Mouse (Mus musculus): ENCODE data around the gene Larp6. TPM values are rescaled to one million over a fixed set of nuclear protein-coding genes. Genes with fewer than 3 reads are reported as not detected.
A peak's percentile ranks its signal among the peaks of the same experiment; 100 is the strongest.

Larp6 gene
- total and polyA plus RNA-seq, 2 experiments from 2014 or later, result 23.8 to 34.4 TPM

- no peak for ATAC-seq
- H3K9ac ChIP-seq, result no peak overlapping the region
- no peak for DNase-seq
- no peak overlapping the region for H3K27ac ChIP-seq (ENCODE audit: low read depth, low read length)
- no peaks in the 10 kb centered on the region for H3K4me1 ChIP-seq (ENCODE audit: insufficient read depth)
- H3K4me3 ChIP-seq (ENCODE audit: low read depth, low read length), result no peak overlapping the region
- TF ChIP-seq CTCF (IDR thresholded peaks at IDR 0.05; ENCODE audit: low read depth), result no peak
- H3K4me2 ChIP-seq (ENCODE audit: low read depth), result no peak overlapping the region
- no peaks in the 10 kb centered on the region for H3K27me3 ChIP-seq (ENCODE audit: insufficient read depth, low read length)
- no peaks in the 10 kb centered on the region for H3K9me3 ChIP-seq (ENCODE audit: low read length)
- WGBS, result 87% methylated on average over 2 of the region's 2 CpGs
- no peaks in the 10 kb centered on the region for H3K36me3 ChIP-seq (ENCODE audit: insufficient read depth)
Measured at GRCm38 (mm10) chr9:60773713-60774112, 60.9 kb downstream of the Larp6 start.

- 91% methylated on average over 9 of the region's 9 CpGs for WGBS
- no peaks in the 10 kb centered on the region for H3K27me3 ChIP-seq (ENCODE audit: insufficient read depth, low read length)
- no peak overlapping the region for H3K27ac ChIP-seq (ENCODE audit: low read depth, low read length)
- no peak overlapping the region for H3K4me2 ChIP-seq (ENCODE audit: low read depth)
- TF ChIP-seq CTCF (IDR thresholded peaks at IDR 0.05; ENCODE audit: low read depth), result no peak
- DNase-seq (no peak), ATAC-seq (no peak)
- no peak overlapping the region for H3K9ac ChIP-seq
- no peak overlapping the region for H3K4me3 ChIP-seq (ENCODE audit: low read depth, low read length)
- no peaks in the 10 kb centered on the region for H3K4me1 ChIP-seq (ENCODE audit: insufficient read depth)
- no peaks in the 10 kb centered on the region for H3K9me3 ChIP-seq (ENCODE audit: low read length)
- H3K36me3 ChIP-seq (ENCODE audit: insufficient read depth), result no peaks in the 10 kb centered on the region
Measured at GRCm38 (mm10) chr9:60776899-60777298, 64.1 kb downstream of the Larp6 start.

DNA sequence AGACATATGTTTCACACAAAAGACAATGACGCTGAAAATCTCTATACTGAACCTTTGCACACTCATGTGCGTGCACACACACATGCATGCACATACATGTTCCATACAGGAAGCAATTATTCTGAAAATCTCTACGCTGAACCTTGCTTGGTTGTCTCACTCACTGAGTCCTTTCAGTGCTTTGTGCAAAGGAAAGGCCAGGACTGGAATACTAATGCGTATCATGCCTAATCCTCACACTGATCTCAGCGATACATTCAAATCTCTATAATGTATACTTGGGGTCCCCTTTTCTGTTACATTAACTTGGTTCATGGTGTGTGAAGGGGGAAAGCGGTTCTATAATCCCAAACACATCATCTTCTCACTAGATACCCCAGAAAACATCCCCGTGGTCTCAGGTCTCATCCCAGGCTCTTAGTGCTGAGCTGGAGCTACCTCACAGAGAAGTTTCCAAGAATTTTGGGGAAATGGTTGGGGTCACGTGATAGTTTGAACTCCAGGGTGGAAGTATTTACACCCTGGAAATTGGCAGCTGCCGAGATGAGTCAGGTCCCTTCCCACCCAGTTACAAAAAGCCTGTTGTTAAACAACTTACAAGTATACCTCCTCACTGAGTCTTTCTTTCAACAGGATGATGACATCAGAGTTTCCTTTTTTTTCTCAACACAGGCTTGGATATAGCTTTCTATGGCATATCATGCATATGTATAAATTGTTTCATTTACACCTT lies 69.4 kb downstream of the Larp6 start:
- no peak overlapping the region for H3K9ac ChIP-seq
- ATAC-seq (no peak), DNase-seq (peak; percentile 19)
- H3K4me3 ChIP-seq (ENCODE audit: low read depth, low read length), result no peak overlapping the region
- no peaks in the 10 kb centered on the region for H3K4me1 ChIP-seq (ENCODE audit: insufficient read depth)
- no peaks in the 10 kb centered on the region for H3K27me3 ChIP-seq (ENCODE audit: insufficient read depth, low read length)
- H3K9me3 ChIP-seq (ENCODE audit: low read length), result no peaks in the 10 kb centered on the region
- H3K27ac ChIP-seq (ENCODE audit: low read depth, low read length), result no peak overlapping the region
- no peak overlapping the region for H3K4me2 ChIP-seq (ENCODE audit: low read depth)
- no peak for TF ChIP-seq CTCF (IDR thresholded peaks at IDR 0.05; ENCODE audit: low read depth)
- no peaks in the 10 kb centered on the region for H3K36me3 ChIP-seq (ENCODE audit: insufficient read depth)
- 47% methylated on average over 9 of the region's 9 CpGs for WGBS

DNA sequence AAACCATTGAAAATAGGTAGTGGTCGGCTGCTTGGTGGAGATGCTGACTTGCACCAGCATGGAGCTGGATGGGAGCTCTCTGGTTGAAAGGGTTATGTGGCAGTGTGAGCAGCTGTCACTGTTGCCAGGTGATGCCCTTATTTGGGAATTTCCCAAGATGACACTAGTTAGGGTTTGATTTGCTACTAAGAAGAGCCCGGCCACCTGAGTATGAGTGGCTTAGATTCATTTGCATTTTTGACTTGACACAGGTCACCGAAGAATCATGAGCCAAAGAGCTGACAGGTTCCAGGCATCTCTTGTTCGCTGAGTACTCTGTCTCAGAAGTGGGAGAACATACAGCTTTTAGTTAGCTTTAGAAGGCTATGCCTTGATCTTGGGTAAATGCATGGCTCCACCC lies 72.3 kb downstream of the Larp6 start:
- H3K27ac ChIP-seq (ENCODE audit: low read depth, low read length), result no peak overlapping the region
- H3K4me2 ChIP-seq (ENCODE audit: low read depth), result no peak overlapping the region
- H3K9me3 ChIP-seq (ENCODE audit: low read length), result no peaks in the 10 kb centered on the region
- DNase-seq (no peak), ATAC-seq (no peak)
- TF ChIP-seq CTCF (IDR thresholded peaks at IDR 0.05; ENCODE audit: low read depth), result no peak
- WGBS, result 67% methylated on average over 4 of the region's 4 CpGs
- H3K4me3 ChIP-seq (ENCODE audit: low read depth, low read length), result no peak overlapping the region
- H3K27me3 ChIP-seq (ENCODE audit: insufficient read depth, low read length), result no peaks in the 10 kb centered on the region
- no peaks in the 10 kb centered on the region for H3K36me3 ChIP-seq (ENCODE audit: insufficient read depth)
- no peak overlapping the region for H3K9ac ChIP-seq
- no peaks in the 10 kb centered on the region for H3K4me1 ChIP-seq (ENCODE audit: insufficient read depth)

DNA sequence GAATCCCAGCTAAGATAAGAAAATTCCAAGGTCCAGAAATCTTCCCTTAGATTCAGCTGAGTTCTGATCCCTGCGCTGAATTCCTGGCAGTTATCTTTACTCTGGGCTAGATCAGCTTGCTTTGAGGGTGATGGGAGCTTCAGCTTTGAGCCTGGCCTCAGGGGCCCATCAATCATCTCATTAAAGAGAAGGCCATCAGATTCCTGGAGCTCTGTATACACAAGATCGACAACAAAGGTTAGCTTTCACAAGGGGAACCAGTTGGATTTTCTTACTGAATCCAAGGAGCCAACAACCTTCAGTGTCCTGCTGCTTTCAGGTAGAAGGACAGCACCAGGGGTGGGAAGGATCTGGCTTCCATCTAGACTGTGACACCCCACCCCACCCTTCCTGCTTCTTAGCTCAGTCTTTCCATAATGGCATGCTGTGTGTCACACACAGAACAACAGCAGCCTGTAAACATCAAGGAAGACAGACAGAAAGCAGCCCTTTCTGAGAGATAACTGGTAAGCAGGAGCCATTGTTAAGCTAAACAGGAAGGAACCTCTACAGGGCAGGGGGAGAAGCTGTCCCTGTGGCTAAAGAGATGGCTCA lies 74.8 kb downstream of the Larp6 start:
- Histone ChIP-seq H3K4me1 (ENCODE audit: insufficient read depth) (no peaks in the 10 kb centered on the region), H3K9me3 (ENCODE audit: low read length) (no peaks in the 10 kb centered on the region), H3K27me3 (ENCODE audit: insufficient read depth, low read length) (no peaks in the 10 kb centered on the region), H3K27ac (ENCODE audit: low read depth, low read length) (no peak overlapping the region), H3K36me3 (ENCODE audit: insufficient read depth) (no peaks in the 10 kb centered on the region), H3K9ac (no peak overlapping the region), H3K4me3 (ENCODE audit: low read depth, low read length) (no peak overlapping the region), H3K4me2 (ENCODE audit: low read depth) (no peak overlapping the region)
- ATAC-seq, result no peak
- TF ChIP-seq CTCF (IDR thresholded peaks at IDR 0.05; ENCODE audit: low read depth), result no peak
- no peak for DNase-seq
- WGBS, result 42% methylated on average over 2 of the region's 2 CpGs

Other genes with a start within 250 kb of the Larp6 start
- gene Thsd4, start 190.9 kb upstream of the Larp6 start, total RNA-seq (2014; rRNA removed), result 9.2 and 14.2 TPM in 2 replicates
- 2.2 and 3.5 TPM in 2 replicates for gene Thsd4, start 190.9 kb upstream of the Larp6 start, polyA plus RNA-seq (2015; fragmentation: Nextera tagmentation; extraction: Ambion mirVana)
- 85.5 and 85.6 TPM in 2 replicates for gene Lrrc49, start 24.8 kb upstream of the Larp6 start, total RNA-seq (2014; rRNA removed)
- gene Lrrc49, start 24.8 kb upstream of the Larp6 start, polyA plus RNA-seq (2015; fragmentation: Nextera tagmentation; extraction: Ambion mirVana), result 64.3 and 69.6 TPM in 2 replicates
- gene Uaca, start 81.6 kb downstream of the Larp6 start, total RNA-seq (2014; rRNA removed), result 6.2 and 8.9 TPM in 2 replicates
- gene Uaca, start 81.6 kb downstream of the Larp6 start, polyA plus RNA-seq (2015; fragmentation: Nextera tagmentation; extraction: Ambion mirVana), result 8.8 and 10.2 TPM in 2 replicates

Measured in forebrain, postnatal 0 days (tissue).